Mouse (Mus musculus) small intestine, adult 10 weeks (tissue): ENCODE measurements around the gene Ctf1. TPM values are rescaled to one million over a fixed set of nuclear protein-coding genes. Genes with fewer than 3 reads are reported as not detected.

Source experiments
- polyA plus RNA-seq: library from polyadenylated mRNA; stranded (reverse); fragments of 350-450 nt; fragmentation: Illumina TruSeq; extraction: RNeasy Lipid Tissue Mini Kit (QIAGEN cat#74804); gene quantifications from one replicate; pipeline ENCODE4 v1.2.3, GENCODE M21; 2014; ENCODE audit warnings: low replicate concordance

Ctf1 gene
- 0.74 TPM for polyA plus RNA-seq

GRCm38 (mm10) chr7:127712461-127713385 lies at the start of gene Ctf1:
Gene Ctf1 (plus strand): TSS chr7:127712736.

DNA sequence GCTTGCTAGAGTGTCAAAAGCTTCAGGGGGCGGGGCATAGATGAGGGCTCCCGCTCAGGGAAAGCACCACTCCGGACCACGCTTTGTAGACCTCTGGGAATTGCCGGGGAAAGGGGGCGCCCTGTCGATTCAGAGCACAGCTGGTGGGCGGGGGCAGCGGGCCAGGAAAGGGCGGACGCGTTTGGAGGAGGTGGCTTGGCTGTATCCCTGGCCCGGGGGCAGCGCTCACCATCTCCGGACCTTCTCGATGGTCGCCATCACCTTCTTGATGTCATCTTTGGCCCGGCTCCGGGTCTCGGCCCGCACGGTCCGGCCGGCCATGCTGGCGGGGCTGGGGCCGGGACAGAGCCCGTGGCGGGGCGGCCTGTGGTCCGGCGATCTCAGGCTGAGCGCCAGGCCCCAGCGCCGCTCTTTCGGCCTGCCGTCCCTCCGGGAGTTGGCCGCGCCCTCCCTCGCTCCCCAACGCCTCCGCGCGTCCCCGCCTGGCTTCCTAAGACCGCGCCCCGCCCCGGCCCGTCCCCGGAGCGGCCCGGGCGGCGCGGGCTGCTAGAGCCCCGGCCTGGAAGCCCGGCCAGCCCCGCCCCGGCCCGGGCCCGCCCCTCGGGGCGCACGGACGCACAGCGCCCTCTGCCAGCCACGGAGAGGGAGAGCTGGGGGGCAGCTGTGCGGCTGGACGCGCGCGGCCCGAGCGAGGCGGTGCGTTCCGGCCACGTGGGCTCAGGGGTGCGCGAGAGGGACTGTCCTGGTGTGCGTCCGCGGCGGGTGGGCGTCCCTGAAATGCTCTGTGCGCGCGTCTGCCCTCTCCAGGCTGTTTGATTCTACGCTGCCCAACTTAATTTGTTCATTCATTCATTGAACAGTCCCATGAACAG lies 4.1 kb upstream of the Ctf1 start, which contains the start of gene Bcl7c:
Bcl7c (minus strand) TSS at position 727 of the 872 bp plus-strand sequence.

GRCm38 (mm10) chr7:127732066-127732465 lies 19.5 kb downstream of the Ctf1 start, which contains the start of gene Ctf2:
Gene Ctf2 (minus strand): TSS chr7:127732166.

GRCm38 (mm10) chr7:127744366-127745045 lies 32.0 kb downstream of the Ctf1 start, which contains the start of gene Fbxl19:
Gene Fbxl19 (plus strand): TSS chr7:127744543.

Other genes with a start within 250 kb of the Ctf1 start
- gene Fbrs, start 233.5 kb upstream of the Ctf1 start, polyA plus RNA-seq = 5.9 TPM
- 4.5 TPM for gene Srcap, start 200.8 kb upstream of the Ctf1 start, polyA plus RNA-seq
- 5.1 TPM for gene Gm42715, start 193.2 kb upstream of the Ctf1 start, polyA plus RNA-seq
- gene Tmem265, start 151.3 kb upstream of the Ctf1 start, polyA plus RNA-seq = not detected
- gene Phkg2, start 139.4 kb upstream of the Ctf1 start, polyA plus RNA-seq = 18.3 TPM
- gene Ccdc189, start 124.1 kb upstream of the Ctf1 start, polyA plus RNA-seq = not detected
- 0.82 TPM for gene Rnf40, start 124.0 kb upstream of the Ctf1 start, polyA plus RNA-seq
- gene Zfp629, start 96.9 kb upstream of the Ctf1 start, polyA plus RNA-seq = 4.8 TPM
- gene Bcl7c, start 3.8 kb upstream of the Ctf1 start, polyA plus RNA-seq = 1.2 TPM
- gene Ctf2, start 19.4 kb downstream of the Ctf1 start, polyA plus RNA-seq = not detected
- 0.11 TPM for gene Fbxl19, start 31.8 kb downstream of the Ctf1 start, polyA plus RNA-seq
- gene Orai3, start 57.1 kb downstream of the Ctf1 start, polyA plus RNA-seq = 0.63 TPM
- gene Setd1a, start 63.9 kb downstream of the Ctf1 start, polyA plus RNA-seq = 3.5 TPM
- not detected for gene Gm49388, start 72.9 kb downstream of the Ctf1 start, polyA plus RNA-seq
- gene Hsd3b7, start 87.9 kb downstream of the Ctf1 start, polyA plus RNA-seq = 14.6 TPM
- 11.9 TPM for gene Stx4a, start 111.6 kb downstream of the Ctf1 start, polyA plus RNA-seq
- gene Stx1b, start 111.8 kb downstream of the Ctf1 start, polyA plus RNA-seq = 0.30 TPM
- gene Zfp646, start 163.5 kb downstream of the Ctf1 start, polyA plus RNA-seq = 4.9 TPM
- gene Zfp668, start 164.1 kb downstream of the Ctf1 start, polyA plus RNA-seq = 0.52 TPM
- not detected for gene Prss53, start 178.2 kb downstream of the Ctf1 start, polyA plus RNA-seq
- not detected for gene Gm21974, start 182.7 kb downstream of the Ctf1 start, polyA plus RNA-seq
- 24.9 TPM for gene Vkorc1, start 182.9 kb downstream of the Ctf1 start, polyA plus RNA-seq
- gene Bckdk, start 191.3 kb downstream of the Ctf1 start, polyA plus RNA-seq = 1.1 TPM
- gene Kat8, start 199.8 kb downstream of the Ctf1 start, polyA plus RNA-seq = 5.7 TPM
- 0.26 TPM for gene Prss8, start 217.4 kb downstream of the Ctf1 start, polyA plus RNA-seq
- not detected for gene Prss36, start 234.0 kb downstream of the Ctf1 start, polyA plus RNA-seq